Mouse (Mus musculus) MEL (cell line): ENCODE measurements at regions not wholly inside any gene's neighbourhood (a gene's known extent, or its start where the extent isn't known, plus 50 kb on each side); places are given as distances from the start of the nearest gene placed in this dataset.

Experiments
- CTCF ChIP-seq, 3 experiments: IDR thresholded peaks in 2 of 3; conservative IDR thresholded peaks in 1 of 3; 2 replicates each; pipeline ENCODE4 v1.5.1; 2011 to 2012; ENCODE audit warnings: low read length in 3 of 3, low read depth in 2 of 3, mild to moderate bottlenecking in 2 of 3, improper control_type of control experiment in 1 of 3, inconsistent platforms in 1 of 3, mixed read lengths in 1 of 3, moderate library complexity in 1 of 3; ENCODE audit not compliant: control insufficient read depth in 1 of 3, insufficient read depth in 1 of 3, poor library complexity in 1 of 3, severe bottlenecking in 1 of 3
- ETS1 ChIP-seq: IDR thresholded peaks from 2 replicates; pipeline ENCODE4 v1.6.1; 2012; ENCODE audit warnings: low read depth, mild to moderate bottlenecking, inconsistent platforms, low read length, improper control_type of control experiment, moderate library complexity
- MEF2A ChIP-seq: IDR thresholded peaks from 2 replicates; pipeline ENCODE4 v1.6.1; 2014; ENCODE audit warnings: low read depth, mild to moderate bottlenecking, inconsistent platforms, low read length, improper control_type of control experiment; ENCODE audit not compliant: poor library complexity, insufficient replicate concordance, severe bottlenecking; ENCODE audit errors: extremely low read depth
- USF2 ChIP-seq, 2 experiments: IDR thresholded peaks; 2 replicates each; pipeline ENCODE4 v1.6.1; 2011 to 2012; ENCODE audit warnings: improper control_type of control experiment in 2 of 2, low read length in 2 of 2, borderline replicate concordance in 1 of 2, inconsistent platforms in 1 of 2, low read depth in 1 of 2, mild to moderate bottlenecking in 1 of 2; ENCODE audit not compliant: insufficient read depth in 1 of 2

DNA sequence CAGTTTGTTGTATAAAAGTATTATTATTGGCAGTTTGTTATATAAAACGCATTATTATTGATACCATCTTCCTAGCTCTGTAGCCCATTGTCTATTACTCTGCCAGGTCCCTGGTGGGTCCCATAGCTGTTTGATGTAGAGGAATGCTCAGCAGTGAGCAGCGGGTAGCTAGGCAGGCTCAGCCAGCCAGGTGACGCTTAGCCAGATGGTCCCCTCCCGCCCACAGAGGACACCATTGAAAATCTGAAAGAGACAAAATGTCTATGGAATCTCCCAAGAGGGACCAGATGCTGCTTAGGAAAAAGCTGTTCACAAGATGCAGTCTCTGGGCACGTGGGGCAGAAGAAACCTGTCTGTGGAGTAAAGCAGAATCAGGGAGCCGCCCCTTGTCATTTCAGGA is 526.5 kb upstream of the Btbd3 start:
- TF ChIP-seq CTCF (IDR thresholded peaks at IDR 0.05 in 2 of 3, conservative IDR thresholded peaks at IDR 0.05 in 1 of 3; ENCODE audit: control insufficient read depth in 1 of 3, insufficient read depth in 1 of 3, low read depth in 2 of 3, low read length in 3 of 3, poor library complexity in 1 of 3, severe bottlenecking in 1 of 3), result no peak
- no peak for TF ChIP-seq ETS1
- no peak for TF ChIP-seq MEF2A
- TF ChIP-seq USF2 (IDR thresholded peaks at IDR 0.05; ENCODE audit: borderline replicate concordance in 1 of 2, insufficient read depth in 1 of 2, low read depth in 1 of 2, low read length in 2 of 2), result no peak
